Mouse (Mus musculus): ENCODE data around the gene Rcbtb2. TPM values are rescaled to one million over a fixed set of nuclear protein-coding genes. Genes with fewer than 3 reads are reported as not detected.
A peak's percentile ranks its signal among the peaks of the same experiment; 100 is the strongest.

The Rcbtb2 gene
- polyA plus RNA-seq, 1 experiment, result 48.4 TPM

- H3K4me3 ChIP-seq (ENCODE audit: control insufficient read depth, low read depth, low read length), result no peak overlapping the region
- H3K27me3 ChIP-seq (ENCODE audit: control insufficient read depth, insufficient read depth, low read length), result no peaks in the 10 kb centered on the region
- H3K36me3 ChIP-seq (ENCODE audit: control insufficient read depth, insufficient read depth, low read length), result no peaks in the 10 kb centered on the region
- no peak for TF ChIP-seq POLR2A (IDR thresholded peaks at IDR 0.05; ENCODE audit: control insufficient read depth, low read depth, low read length)
- TF ChIP-seq CTCF (IDR thresholded peaks at IDR 0.05; ENCODE audit: control insufficient read depth, insufficient read depth, insufficient replicate concordance, low read depth, low read length), result no peak
- no peak overlapping the region for H3K27ac ChIP-seq (ENCODE audit: control insufficient read depth, insufficient read depth, low read depth, low read length)
- H3K4me1 ChIP-seq (ENCODE audit: control insufficient read depth, insufficient read depth, low read length), result no peaks in the 10 kb centered on the region
Measured at GRCm38 (mm10) chr14:73179221-73179681, 56.4 kb downstream of the Rcbtb2 start.

- no peak overlapping the region for H3K27ac ChIP-seq (ENCODE audit: control insufficient read depth, insufficient read depth, low read depth, low read length)
- no peaks in the 10 kb centered on the region for H3K4me1 ChIP-seq (ENCODE audit: control insufficient read depth, insufficient read depth, low read length)
- no peaks in the 10 kb centered on the region for H3K36me3 ChIP-seq (ENCODE audit: control insufficient read depth, insufficient read depth, low read length)
- H3K4me3 ChIP-seq (ENCODE audit: control insufficient read depth, low read depth, low read length), result no peak overlapping the region
- no peaks in the 10 kb centered on the region for H3K27me3 ChIP-seq (ENCODE audit: control insufficient read depth, insufficient read depth, low read length)
- TF ChIP-seq CTCF (IDR thresholded peaks at IDR 0.05; ENCODE audit: control insufficient read depth, insufficient read depth, insufficient replicate concordance, low read depth, low read length) (no peak), POLR2A (IDR thresholded peaks at IDR 0.05; ENCODE audit: control insufficient read depth, low read depth, low read length) (no peak)
Measured at GRCm38 (mm10) chr14:73180671-73181070, 57.8 kb downstream of the Rcbtb2 start.

- TF ChIP-seq POLR2A (IDR thresholded peaks at IDR 0.05; ENCODE audit: control insufficient read depth, low read depth, low read length) (no peak), CTCF (IDR thresholded peaks at IDR 0.05; ENCODE audit: control insufficient read depth, insufficient read depth, insufficient replicate concordance, low read depth, low read length) (no peak)
- H3K36me3 ChIP-seq (ENCODE audit: control insufficient read depth, insufficient read depth, low read length), result no peaks in the 10 kb centered on the region
Measured at GRCm38 (mm10) chr14:73181144-73181543, 58.3 kb downstream of the Rcbtb2 start.

GRCm38 (mm10) chr14:73186875-73187274 is 64.0 kb downstream of the Rcbtb2 start:
- Histone ChIP-seq H3K4me3 (ENCODE audit: control insufficient read depth, low read depth, low read length) (no peak overlapping the region), H3K27me3 (ENCODE audit: control insufficient read depth, insufficient read depth, low read length) (no peaks in the 10 kb centered on the region), H3K4me1 (ENCODE audit: control insufficient read depth, insufficient read depth, low read length) (no peaks in the 10 kb centered on the region), H3K36me3 (ENCODE audit: control insufficient read depth, insufficient read depth, low read length) (no peaks in the 10 kb centered on the region), H3K27ac (ENCODE audit: control insufficient read depth, insufficient read depth, low read depth, low read length) (no peak overlapping the region)
- TF ChIP-seq POLR2A (IDR thresholded peaks at IDR 0.05; ENCODE audit: control insufficient read depth, low read depth, low read length) (no peak), CTCF (IDR thresholded peaks at IDR 0.05; ENCODE audit: control insufficient read depth, insufficient read depth, insufficient replicate concordance, low read depth, low read length) (no peak)

More at GRCm38 (mm10) chr14:73181144-73181543, 58.3 kb downstream of the Rcbtb2 start:
- Histone ChIP-seq H3K27ac (ENCODE audit: control insufficient read depth, insufficient read depth, low read depth, low read length) (no peak overlapping the region), H3K4me3 (ENCODE audit: control insufficient read depth, low read depth, low read length) (no peak overlapping the region), H3K27me3 (ENCODE audit: control insufficient read depth, insufficient read depth, low read length) (no peaks in the 10 kb centered on the region), H3K4me1 (ENCODE audit: control insufficient read depth, insufficient read depth, low read length) (no peaks in the 10 kb centered on the region)

- Histone ChIP-seq H3K27ac (ENCODE audit: control insufficient read depth, insufficient read depth, low read depth, low read length) (no peak overlapping the region), H3K4me1 (ENCODE audit: control insufficient read depth, insufficient read depth, low read length) (no peaks in the 10 kb centered on the region), H3K4me3 (ENCODE audit: control insufficient read depth, low read depth, low read length) (no peak overlapping the region), H3K36me3 (ENCODE audit: control insufficient read depth, insufficient read depth, low read length) (peaks cover 1% of the 10 kb centered on the region; the same call in 1 of the 2 replicates), H3K27me3 (ENCODE audit: control insufficient read depth, insufficient read depth, low read length) (no peaks in the 10 kb centered on the region)
- TF ChIP-seq CTCF (IDR thresholded peaks at IDR 0.05; ENCODE audit: control insufficient read depth, insufficient read depth, insufficient replicate concordance, low read depth, low read length) (no peak), POLR2A (IDR thresholded peaks at IDR 0.05; ENCODE audit: control insufficient read depth, low read depth, low read length) (no peak)
Measured at GRCm38 (mm10) chr14:73199058-73199457, 76.2 kb downstream of the Rcbtb2 start.

- H3K4me1 ChIP-seq (ENCODE audit: control insufficient read depth, insufficient read depth, low read length), result no peaks in the 10 kb centered on the region
- no peaks in the 10 kb centered on the region for H3K27me3 ChIP-seq (ENCODE audit: control insufficient read depth, insufficient read depth, low read length)
- 0 out of 2 replicates have a peak overlapping the region, but pooled peaks have one; percentile 25 for H3K27ac ChIP-seq (ENCODE audit: control insufficient read depth, insufficient read depth, low read depth, low read length)
- peaks cover 1% of the 10 kb centered on the region; the same call in 1 of the 2 replicates for H3K36me3 ChIP-seq (ENCODE audit: control insufficient read depth, insufficient read depth, low read length)
- no peak overlapping the region for H3K4me3 ChIP-seq (ENCODE audit: control insufficient read depth, low read depth, low read length)
- TF ChIP-seq CTCF (IDR thresholded peaks at IDR 0.05; ENCODE audit: control insufficient read depth, insufficient read depth, insufficient replicate concordance, low read depth, low read length) (no peak), POLR2A (IDR thresholded peaks at IDR 0.05; ENCODE audit: control insufficient read depth, low read depth, low read length) (no peak)
Measured at GRCm38 (mm10) chr14:73201447-73201846, 78.6 kb downstream of the Rcbtb2 start.

GRCm38 (mm10) chr14:73204016-73204415 is 81.2 kb downstream of the Rcbtb2 start:
- TF ChIP-seq POLR2A (IDR thresholded peaks at IDR 0.05; ENCODE audit: control insufficient read depth, low read depth, low read length) (no peak), CTCF (IDR thresholded peaks at IDR 0.05; ENCODE audit: control insufficient read depth, insufficient read depth, insufficient replicate concordance, low read depth, low read length) (no peak)
- Histone ChIP-seq H3K36me3 (ENCODE audit: control insufficient read depth, insufficient read depth, low read length) (no peaks in the 10 kb centered on the region), H3K4me3 (ENCODE audit: control insufficient read depth, low read depth, low read length) (no peak overlapping the region), H3K27me3 (ENCODE audit: control insufficient read depth, insufficient read depth, low read length) (no peaks in the 10 kb centered on the region), H3K27ac (ENCODE audit: control insufficient read depth, insufficient read depth, low read depth, low read length) (no peak overlapping the region), H3K4me1 (ENCODE audit: control insufficient read depth, insufficient read depth, low read length) (no peaks in the 10 kb centered on the region)

Measured in testis, adult 2 months (tissue).